Mouse (Mus musculus) midbrain, embryonic 15.5 days (tissue): ENCODE data around the gene Haus2. TPM values are rescaled to one million over a fixed set of nuclear protein-coding genes. Genes with fewer than 3 reads are reported as not detected.
A peak's percentile ranks its signal among the peaks of the same experiment; 100 is the strongest.
"Not testable (repeated sequence)": the region's sequence is repeated elsewhere in the genome, so short reads cannot be mapped to it uniquely, and the experiment has no call there.

Source experiments
- ATAC-seq: fragments of 200-750 bp; cut with Nextera tagmentation; replicated peaks from 2 replicates; pipeline ENCODE4 v1.8.0; 2017; ENCODE audit warnings: moderate TSS enrichment
- H3K27ac ChIP-seq: fragments of 300-500 bp; sonication (generic); 2 replicates; pipeline ENCODE4 v1.5.1; 2015; ENCODE audit warnings: mild to moderate bottlenecking, inconsistent platforms
- H3K27me3 ChIP-seq: fragments of 300-500 bp; sonication (generic); replicated peaks from 2 replicates; pipeline ENCODE4 v1.6.1; 2015; ENCODE audit warnings: inconsistent platforms
- H3K36me3 ChIP-seq: fragments of 300-500 bp; sonication (generic); replicated peaks from 2 replicates; pipeline ENCODE4 v1.6.1; 2015; ENCODE audit warnings: inconsistent platforms
- H3K4me1 ChIP-seq: fragments of 300-500 bp; sonication (generic); 2 replicates; pipeline ENCODE4 v1.6.1; 2015; ENCODE audit warnings: inconsistent platforms
- H3K4me2 ChIP-seq: fragments of 300-500 bp; sonication (generic); 2 replicates; pipeline ENCODE4 v1.6.1; 2015; ENCODE audit warnings: inconsistent platforms, mild to moderate bottlenecking, moderate library complexity
- H3K4me3 ChIP-seq: fragments of 300-500 bp; sonication (generic); 2 replicates; pipeline ENCODE4 v1.5.1; 2015; ENCODE audit warnings: mild to moderate bottlenecking, inconsistent platforms
- H3K9ac ChIP-seq: fragments of 300-500 bp; sonication (generic); 2 replicates; pipeline ENCODE4 v1.6.1; 2015; ENCODE audit warnings: mild to moderate bottlenecking, inconsistent platforms
- H3K9me3 ChIP-seq: fragments of 300-500 bp; sonication (generic); 2 replicates; pipeline ENCODE4 v1.6.1; 2016; ENCODE audit warnings: inconsistent platforms
- WGBS: fragments of 180-500 bp; shearing (Covaris S2); methylation state at CpG from one replicate; pipeline ENCODE4 v1.1.7; 2015; ENCODE audit warnings: mixed read lengths; 5-methylcytosine and 5-hydroxymethylcytosine counted together
- polyA plus RNA-seq: library from polyadenylated mRNA; unstranded; fragments of >200 nt; fragmentation: Nextera tagmentation; extraction: Ambion mirVana; gene quantifications from 2 replicates; pipeline ENCODE4 v1.2.1, GENCODE M21; 2015

Haus2 gene
- polyA plus RNA-seq, result 27.1 and 30.2 TPM in 2 replicates

DNA sequence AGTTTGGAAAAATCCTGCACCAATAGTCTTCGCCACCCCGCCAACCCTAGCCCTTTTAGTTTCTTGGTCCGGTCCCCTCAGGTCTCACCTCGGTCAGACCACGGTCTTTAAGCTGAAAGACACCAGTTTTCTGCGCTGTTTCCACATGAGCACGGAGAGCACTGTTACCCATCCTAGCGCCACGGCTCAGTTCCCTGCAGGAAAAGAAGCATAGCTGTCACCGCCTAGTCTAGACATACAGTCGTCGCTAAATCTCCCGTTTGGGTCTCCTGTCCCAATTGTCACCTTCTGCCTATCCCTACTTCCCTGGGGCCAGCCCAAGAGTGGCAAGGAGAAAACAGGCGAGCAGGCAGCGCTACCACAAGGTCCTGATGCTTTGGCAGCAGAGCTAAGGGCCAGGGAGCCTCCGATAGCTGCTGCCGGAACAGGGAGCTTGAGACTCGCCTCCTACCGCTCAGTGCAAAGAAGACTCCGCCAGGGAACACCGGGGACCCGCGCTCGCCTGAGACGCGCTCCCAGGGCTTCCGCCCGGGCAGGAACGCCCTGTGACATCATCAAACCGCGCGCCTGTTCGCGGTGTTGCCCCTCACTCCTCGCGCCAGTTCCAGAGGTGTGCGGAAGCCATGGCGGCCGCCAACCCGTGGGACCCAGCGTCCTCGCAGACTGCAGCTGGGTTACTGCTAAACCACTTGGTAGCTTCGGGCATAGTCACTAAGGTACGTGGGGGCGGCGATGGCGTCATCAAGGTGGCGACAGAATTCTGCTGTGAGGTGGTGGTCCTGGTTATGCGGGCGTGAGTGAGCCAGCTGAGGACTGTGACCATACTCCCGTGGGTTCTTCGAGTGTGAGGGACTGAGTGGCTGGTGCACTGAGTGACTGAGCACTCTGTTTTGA, at the start of gene Haus2, which contains the start of gene Lrrc57:
Haus2 (plus strand) TSS at position 554 of the 894 bp plus-strand sequence.
Lrrc57 (minus strand) TSS at position 691 of the 894 bp plus-strand sequence.
- H3K4me3 ChIP-seq, result peak within 1 kb of the TSS; percentile 99
- H3K9me3 ChIP-seq, result no peaks in the 10 kb centered on the region
- peak within 1 kb of the TSS; percentile 89 for H3K27ac ChIP-seq
- WGBS, result under 1% methylated on average over 52 of the region's 52 CpGs
- H3K4me2 ChIP-seq, result peak within 1 kb of the TSS; percentile 75
- peak within 1 kb of the TSS; percentile 90 for H3K9ac ChIP-seq
- peak; percentile 97 for ATAC-seq
- H3K27me3 ChIP-seq, result no peaks in the 10 kb centered on the region
- peaks cover 25% of the 10 kb centered on the region for H3K4me1 ChIP-seq
- H3K36me3 ChIP-seq, result peaks cover 8% of the 10 kb centered on the region; the same call in 1 of the 2 replicates

DNA sequence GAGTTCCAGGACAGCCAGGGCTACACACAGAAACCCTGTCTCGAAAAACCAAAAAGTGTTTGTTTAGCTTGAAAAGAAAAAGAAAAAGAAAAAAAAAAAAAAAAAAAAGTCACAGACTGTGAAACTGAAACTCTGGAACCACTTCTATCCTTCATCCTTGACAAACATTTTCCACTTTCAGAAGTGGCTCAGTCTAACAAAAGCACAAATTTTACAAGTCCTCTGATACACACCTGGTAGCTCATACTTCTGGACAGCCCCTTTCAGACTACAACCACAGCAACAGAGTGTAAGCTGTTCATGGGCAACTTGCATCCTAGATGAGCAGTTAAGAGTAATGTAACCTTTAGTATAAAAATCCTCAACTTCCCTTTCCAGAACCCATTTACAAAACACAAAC, 47.7 kb upstream of the Haus2 start:
- peaks cover 14% of the 10 kb centered on the region for H3K4me1 ChIP-seq
- H3K27me3 ChIP-seq, result no peaks in the 10 kb centered on the region
- WGBS, result 93% methylated on average over 1 of the region's 1 CpGs
- H3K9me3 ChIP-seq, result no peaks in the 10 kb centered on the region
- H3K4me2 ChIP-seq, result no peak overlapping the region
- H3K4me3 ChIP-seq, result no peak overlapping the region
- no peak for ATAC-seq
- no peaks in the 10 kb centered on the region for H3K36me3 ChIP-seq
- no peak overlapping the region for H3K27ac ChIP-seq
- H3K9ac ChIP-seq, result no peak overlapping the region

DNA sequence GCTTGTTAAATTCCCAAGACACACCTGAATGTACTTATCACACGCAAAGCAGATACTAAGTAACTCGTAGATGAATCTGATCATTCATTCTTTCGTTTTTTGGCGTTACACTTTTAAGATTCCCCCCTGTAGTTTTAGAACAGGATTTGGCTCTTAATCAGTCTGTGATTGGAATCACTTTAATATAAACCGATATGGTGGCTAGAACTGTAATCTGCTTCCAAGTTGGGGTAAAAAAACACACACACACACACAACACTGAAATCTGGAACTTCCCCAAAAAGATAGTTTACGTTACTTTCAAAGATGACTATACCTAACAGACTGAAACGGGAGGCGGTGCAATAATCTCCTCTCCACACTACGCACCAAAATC, 46.3 kb upstream of the Haus2 start:
- WGBS, result 22% methylated on average over 9 of the region's 9 CpGs
- Histone ChIP-seq H3K27ac (no peak overlapping the region), H3K4me3 (peak overlapping the region; percentile 95), H3K4me1 (peaks cover 19% of the 10 kb centered on the region), H3K4me2 (peak overlapping the region; percentile 73), H3K9ac (peak overlapping the region; percentile 99), H3K36me3 (no peaks in the 10 kb centered on the region), H3K27me3 (no peaks in the 10 kb centered on the region), H3K9me3 (no peaks in the 10 kb centered on the region)
- no peak for ATAC-seq

DNA sequence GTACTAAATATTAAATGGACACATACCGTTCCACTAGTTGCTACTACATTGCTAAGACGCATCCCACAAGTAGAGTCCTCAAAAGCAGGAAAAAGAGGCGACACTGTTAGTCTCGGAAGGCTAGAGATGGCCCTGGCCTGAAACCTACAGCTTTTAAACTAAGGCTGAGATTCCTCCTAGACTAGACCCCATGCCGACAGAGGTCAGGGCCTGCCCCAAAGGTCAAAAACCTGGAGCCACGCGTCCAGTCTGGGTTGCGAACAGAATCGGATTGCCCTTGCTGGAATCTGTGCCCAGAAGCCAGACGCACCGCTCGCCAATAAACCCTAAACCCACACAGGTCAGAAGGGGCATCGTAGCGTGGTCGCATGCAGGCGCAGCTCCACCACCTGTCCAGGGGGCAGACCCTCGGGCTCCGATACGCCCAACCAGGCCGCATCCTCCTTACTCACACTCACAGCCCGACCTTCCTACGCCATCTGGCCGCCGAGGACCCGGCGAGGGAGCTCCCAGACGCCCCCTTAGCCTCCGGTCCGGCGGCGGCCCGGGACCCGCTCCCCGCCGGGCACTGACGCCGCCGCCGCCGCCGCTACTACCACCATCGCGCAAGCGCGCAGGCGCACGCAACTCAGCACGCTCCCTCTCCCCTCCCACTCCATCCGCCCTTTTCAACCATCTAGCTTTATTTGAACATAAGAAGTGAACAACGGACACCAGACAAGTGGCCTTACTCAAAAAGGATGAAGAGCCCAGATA, 45.8 kb upstream of the Haus2 start, which contains the start of gene Zfp106:
Zfp106 (minus strand) TSS at position 609 of the 756 bp plus-strand sequence.
- Histone ChIP-seq H3K9me3 (no peaks in the 10 kb centered on the region), H3K4me3 (peak within 1 kb of the TSS; percentile 95), H3K4me2 (peak within 1 kb of the TSS; percentile 73), H3K36me3 (no peaks in the 10 kb centered on the region), H3K9ac (peak within 1 kb of the TSS; percentile 99), H3K27me3 (no peaks in the 10 kb centered on the region), H3K4me1 (peaks cover 23% of the 10 kb centered on the region), H3K27ac (peak within 1 kb of the TSS; percentile 83)
- ATAC-seq, result peak; percentile 92
- WGBS, result under 1% methylated on average over 50 of the region's 50 CpGs

DNA sequence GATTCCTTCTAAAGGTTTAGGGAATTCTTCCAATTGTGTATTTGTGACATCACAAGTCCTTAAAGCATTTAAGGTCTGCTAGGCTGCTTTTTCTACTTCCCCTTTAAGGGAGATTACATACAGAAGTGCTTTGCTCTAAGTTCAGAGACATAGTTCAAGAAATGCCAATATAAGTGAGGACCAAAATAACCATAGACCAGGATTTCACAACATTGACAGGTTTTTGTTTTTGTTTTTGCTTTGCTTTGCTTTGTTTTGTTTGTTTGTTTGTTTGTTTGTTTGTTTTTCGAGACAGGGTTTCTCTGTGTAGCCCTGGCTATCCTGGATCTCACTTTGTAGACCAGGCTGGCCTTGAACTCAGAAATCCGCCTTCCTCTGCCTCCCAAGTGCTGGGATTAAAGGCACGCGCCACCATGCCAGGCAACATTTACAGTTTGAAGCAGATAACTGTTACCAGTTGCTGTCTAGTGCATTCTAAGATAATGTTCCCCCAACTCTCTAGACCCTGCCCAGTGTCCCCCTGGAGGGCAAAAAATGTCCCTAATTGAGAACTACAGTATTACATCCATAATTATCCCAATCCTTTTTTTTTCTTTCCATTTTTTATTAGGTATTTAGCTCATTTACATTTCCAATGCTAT, 44.5 kb upstream of the Haus2 start:
- not testable (repeated sequence) for H3K4me3 ChIP-seq, H3K9me3 ChIP-seq, H3K27me3 ChIP-seq, H3K27ac ChIP-seq, H3K9ac ChIP-seq, ATAC-seq, H3K36me3 ChIP-seq, H3K4me2 ChIP-seq
- WGBS, result 90% methylated on average over 4 of the region's 4 CpGs
- peaks cover 30% of the 10 kb centered on the region for H3K4me1 ChIP-seq

DNA sequence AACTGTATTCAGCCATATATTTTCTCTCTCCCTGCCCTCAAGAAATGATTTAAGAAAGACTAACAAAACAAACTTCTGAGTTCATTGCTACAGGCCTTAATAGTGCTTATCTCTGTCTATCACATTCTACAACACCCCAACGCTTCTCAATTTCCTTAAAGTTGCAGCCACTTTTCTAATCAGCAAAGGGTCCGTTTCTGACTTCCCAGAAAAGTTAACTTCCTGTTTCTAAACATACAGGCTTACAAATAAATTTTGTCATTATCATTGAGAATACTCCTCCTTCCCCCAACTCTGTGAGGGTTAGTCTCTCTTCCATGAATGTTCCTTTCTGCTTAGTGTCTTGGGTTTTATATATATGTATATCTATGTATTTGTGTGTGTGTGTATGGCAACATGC, 43.8 kb upstream of the Haus2 start:
- Histone ChIP-seq H3K27me3 (no peaks in the 10 kb centered on the region), H3K4me3 (no peak overlapping the region), H3K9me3 (no peaks in the 10 kb centered on the region), H3K36me3 (no peaks in the 10 kb centered on the region), H3K9ac (no peak overlapping the region), H3K27ac (no peak overlapping the region), H3K4me2 (no peak overlapping the region), H3K4me1 (peaks cover 30% of the 10 kb centered on the region)
- no peak for ATAC-seq
- WGBS, result 92% methylated on average over 2 of the region's 2 CpGs

DNA sequence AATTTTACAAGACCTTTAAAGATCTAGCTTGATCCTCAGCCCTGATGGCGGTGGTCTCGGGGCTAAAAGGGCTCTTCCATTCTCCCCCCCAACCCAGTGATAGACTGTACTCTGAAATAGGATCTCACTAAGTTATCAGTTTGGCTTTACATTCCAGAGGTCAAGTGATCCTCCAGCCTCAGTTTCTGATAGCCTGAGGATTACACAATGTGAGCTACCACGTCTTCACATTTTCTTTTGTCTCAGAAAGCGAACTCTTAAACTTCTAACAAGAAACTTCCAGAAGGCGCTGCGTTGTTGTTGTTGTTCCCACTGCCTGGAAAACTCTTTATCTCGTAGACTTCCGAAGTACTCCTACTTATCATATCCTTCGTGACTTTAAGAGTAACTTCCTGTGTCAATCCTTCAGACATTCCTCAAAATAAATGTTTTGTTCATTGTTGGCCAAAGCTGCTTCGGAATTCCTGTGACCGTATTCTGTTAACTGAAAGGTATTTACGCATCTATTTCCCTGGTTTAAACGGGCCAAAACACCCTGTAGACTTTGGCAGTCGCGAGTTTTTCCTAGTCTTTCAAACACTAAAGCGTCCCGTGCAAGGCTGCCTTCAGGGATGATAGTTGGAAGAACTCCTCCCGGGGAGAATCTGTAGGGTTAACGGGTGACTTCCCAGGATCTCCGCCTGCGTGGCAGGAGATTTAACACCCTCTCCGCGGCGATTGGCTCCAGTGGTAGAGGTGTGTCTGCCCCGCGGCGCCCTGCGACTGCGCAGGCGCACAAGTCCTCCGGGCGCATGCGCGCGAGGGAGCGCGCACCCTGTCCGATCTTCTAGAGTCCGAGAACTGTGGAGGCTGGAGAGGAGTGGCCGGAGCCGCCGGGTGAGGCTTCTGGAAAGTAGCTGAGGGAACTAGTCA, 42.0 kb upstream of the Haus2 start, which contains the start of gene Snap23:
Snap23 (plus strand) TSS at position 786 of the 912 bp plus-strand sequence.
- Histone ChIP-seq H3K27ac (peak within 1 kb of the TSS; percentile 75), H3K36me3 (0 out of 2 replicates have a peak, but pooled peaks cover 4% of the 10 kb centered on the region), H3K4me2 (peak within 1 kb of the TSS; percentile 80), H3K9me3 (no peaks in the 10 kb centered on the region), H3K4me3 (peak within 1 kb of the TSS; percentile 76), H3K4me1 (peaks cover 24% of the 10 kb centered on the region), H3K9ac (peak within 1 kb of the TSS; percentile 70), H3K27me3 (no peaks in the 10 kb centered on the region)
- WGBS, result 1% methylated on average over 42 of the region's 42 CpGs
- peak; percentile 90 for ATAC-seq

DNA sequence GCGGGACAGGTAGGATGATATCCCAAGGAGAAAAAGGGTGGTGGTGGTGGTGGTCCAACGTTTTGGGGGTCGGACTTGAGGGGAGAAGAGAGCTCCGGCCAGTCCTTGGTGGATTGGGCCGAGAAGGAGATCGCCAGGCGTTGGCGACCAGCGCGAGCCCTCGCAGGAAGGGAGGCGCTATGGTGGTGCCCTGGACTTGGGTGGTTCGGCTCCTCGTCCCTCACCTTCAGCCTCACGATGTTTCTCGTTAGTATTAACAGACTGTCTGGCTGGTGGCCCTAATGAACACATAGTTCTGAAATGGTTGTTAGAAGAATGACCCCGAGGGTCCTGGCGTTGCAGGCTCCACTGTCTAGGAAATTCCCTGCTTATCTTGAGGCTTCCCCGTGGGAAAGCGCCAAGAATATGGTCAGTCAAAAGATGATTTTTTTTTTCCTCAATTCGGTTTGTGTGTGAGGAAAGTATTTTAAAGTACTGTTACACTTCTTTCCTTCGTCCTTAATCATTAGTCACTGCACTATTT, 41.3 kb upstream of the Haus2 start:
- peak; percentile 57 for ATAC-seq
- Histone ChIP-seq H3K4me3 (peak overlapping the region; percentile 76), H3K36me3 (0 out of 2 replicates have a peak, but pooled peaks cover 4% of the 10 kb centered on the region), H3K9me3 (no peaks in the 10 kb centered on the region), H3K4me1 (peaks cover 18% of the 10 kb centered on the region), H3K27ac (peak overlapping the region; percentile 75), H3K27me3 (no peaks in the 10 kb centered on the region), H3K4me2 (peak overlapping the region; percentile 80), H3K9ac (peak overlapping the region; percentile 70)
- under 1% methylated on average over 22 of the region's 22 CpGs for WGBS

DNA sequence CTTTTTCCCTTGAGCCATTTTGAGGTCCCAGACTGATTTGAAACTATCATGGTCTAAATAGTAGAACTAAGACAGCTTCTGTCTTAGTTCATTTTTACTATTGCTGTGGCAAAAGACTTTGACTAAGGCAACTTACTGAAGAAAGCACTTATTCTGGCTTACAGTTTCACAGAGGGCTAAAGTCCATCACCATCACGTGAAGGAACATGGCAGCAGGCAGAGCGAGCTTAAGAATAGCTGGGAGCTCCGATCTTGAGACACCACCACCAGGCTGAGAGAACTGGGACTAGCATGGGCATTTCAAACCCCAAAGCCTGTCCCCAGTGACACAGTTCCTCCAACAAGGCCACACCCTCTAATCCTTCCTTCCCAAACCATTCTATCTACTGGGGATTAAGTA, 38.1 kb upstream of the Haus2 start:
- H3K4me3 ChIP-seq, result no peak overlapping the region
- no peak overlapping the region for H3K4me2 ChIP-seq
- peaks cover 16% of the 10 kb centered on the region for H3K4me1 ChIP-seq
- no peak overlapping the region for H3K27ac ChIP-seq
- no peaks in the 10 kb centered on the region for H3K27me3 ChIP-seq
- 93% methylated on average over 3 of the region's 3 CpGs for WGBS
- H3K36me3 ChIP-seq, result 0 out of 2 replicates have a peak, but pooled peaks cover 4% of the 10 kb centered on the region
- H3K9me3 ChIP-seq, result no peaks in the 10 kb centered on the region
- no peak overlapping the region for H3K9ac ChIP-seq
- ATAC-seq, result no peak

DNA sequence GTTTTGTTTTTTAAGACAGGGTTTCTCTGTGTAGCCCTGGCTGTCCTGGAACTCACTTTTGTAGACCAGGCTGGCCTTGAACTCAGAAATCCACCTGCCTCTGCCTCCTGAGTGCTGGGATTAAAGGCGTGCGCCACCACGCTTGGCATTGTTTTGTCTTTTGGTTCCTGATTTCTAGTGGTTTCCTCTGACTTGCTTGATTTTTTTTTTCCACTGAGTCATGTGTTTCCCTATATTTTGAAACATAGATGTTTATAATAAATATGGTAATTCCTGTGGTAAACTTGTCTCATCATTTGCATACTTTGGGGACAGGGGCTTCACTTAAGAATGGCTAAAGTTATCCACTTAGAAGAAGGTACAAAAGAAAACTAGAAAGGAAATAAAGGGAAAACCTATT, 37.0 kb upstream of the Haus2 start:
- not testable (repeated sequence) for H3K4me3 ChIP-seq, H3K9me3 ChIP-seq, ATAC-seq, H3K9ac ChIP-seq, H3K36me3 ChIP-seq, H3K27ac ChIP-seq, H3K4me2 ChIP-seq, H3K27me3 ChIP-seq
- peaks cover 11% of the 10 kb centered on the region for H3K4me1 ChIP-seq
- WGBS, result over 99% methylated on average over 3 of the region's 3 CpGs

DNA sequence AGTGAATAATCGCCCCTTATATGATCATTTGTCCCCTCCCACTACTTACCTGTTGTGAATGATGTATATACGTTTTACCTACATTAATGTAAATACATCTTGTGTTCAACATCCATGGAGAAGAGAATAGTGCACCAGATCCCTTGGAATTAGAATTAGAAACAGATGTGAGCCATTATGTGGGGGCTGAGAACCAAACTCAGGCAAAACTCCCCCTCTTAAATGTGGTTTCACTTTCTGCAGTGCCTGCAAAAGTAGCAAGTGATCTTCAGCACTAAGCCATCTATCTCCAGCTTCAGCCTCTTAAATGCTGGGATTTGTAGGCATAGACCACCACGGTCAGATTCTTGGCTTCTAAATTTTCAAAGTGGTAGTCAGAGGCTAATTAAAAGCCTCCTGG, 34.1 kb upstream of the Haus2 start:
- Histone ChIP-seq H3K27ac (no peak overlapping the region), H3K4me3 (no peak overlapping the region), H3K36me3 (0 out of 2 replicates have a peak, but pooled peaks cover 4% of the 10 kb centered on the region), H3K9ac (no peak overlapping the region), H3K4me2 (no peak overlapping the region), H3K4me1 (no peaks in the 10 kb centered on the region), H3K27me3 (no peaks in the 10 kb centered on the region), H3K9me3 (no peaks in the 10 kb centered on the region)
- no peak for ATAC-seq
- 93% methylated on average over 3 of the region's 3 CpGs for WGBS
